Mouse (Mus musculus): Measurements from ENCODE around the gene 1700066M21Rik.

DNA sequence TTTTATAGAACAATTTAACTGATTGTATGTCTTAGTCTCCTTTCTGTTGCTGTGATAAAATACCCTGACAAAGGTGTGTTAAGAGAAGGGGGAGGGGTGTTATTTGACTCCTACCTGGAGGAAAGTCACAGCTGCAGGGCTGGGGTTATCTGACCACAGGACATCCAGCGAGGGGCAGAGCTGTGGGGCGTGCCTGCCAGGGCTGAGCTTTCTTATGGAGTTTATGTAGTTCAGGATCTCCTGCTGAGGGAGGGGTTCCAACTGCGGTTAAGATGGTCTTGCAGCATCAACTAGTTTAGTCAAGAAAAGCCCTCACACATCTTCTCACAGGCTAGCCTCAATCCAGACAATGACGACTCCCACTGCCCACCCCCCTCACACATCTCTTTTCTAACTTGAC, 45.4 kb upstream of the 1700066M21Rik start:
- TF ChIP-seq CTCF (IDR thresholded peaks at IDR 0.05; ENCODE audit: low read depth) (no peak), EP300 (IDR thresholded peaks at IDR 0.05; ENCODE audit: low read depth) (no peak)

Measured in liver, embryonic 14.5 days (tissue).